In the genomic region with DNA sequence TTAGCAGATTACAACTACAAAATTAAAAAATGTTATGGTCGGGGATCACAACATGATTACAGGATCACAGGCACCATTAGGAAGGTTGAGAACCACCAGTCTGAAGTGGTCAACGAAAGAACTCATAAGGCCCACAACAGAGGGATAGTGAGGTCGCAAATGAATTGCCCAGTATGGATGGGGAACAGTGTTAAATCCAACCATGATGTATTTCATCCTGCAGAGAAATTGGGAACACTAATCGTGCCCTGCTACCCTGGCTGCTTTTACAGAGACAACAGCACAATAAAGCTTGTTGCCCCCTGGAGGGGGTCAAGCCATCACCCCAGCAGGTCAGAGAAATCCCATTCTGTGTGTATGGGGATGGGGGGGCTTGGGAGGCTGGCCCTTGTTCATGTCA, we compare ENCODE assay signal across 9 mouse cellular contexts. TPM values are rescaled to one million over a fixed set of nuclear protein-coding genes. Genes with fewer than 3 reads are reported as not detected.
DNase-seq lines count a peak whose midpoint lies in the region; ATAC-seq lines count a peak whose summit lies in the region.
"Had no signal": no experiment of that assay in that cellular context is flagged by ENCODE, and none has a peak within 500 bp of the region (broad histone marks: within the 10 kb centered on the region; RNA-seq: fewer than 3 reads in every experiment).

No protein-coding gene starts in this region.

- no peaks in the 10 kb centered on the region for H3K9me3 ChIP-seq in kidney, embryonic 16.5 days (ENCODE audit: low read length)
- H3K9me3 ChIP-seq in embryonic facial prominence, embryonic 11.5 days (replicated peaks; ENCODE audit: control insufficient read depth, low read length), result no peaks in the 10 kb centered on the region
- H3K9me3 ChIP-seq in intestine, embryonic 14.5 days (ENCODE audit: control insufficient read depth, low read length), result no peaks in the 10 kb centered on the region
- no peaks in the 10 kb centered on the region for H3K9me3 ChIP-seq in midbrain, embryonic 16.5 days (replicated peaks; ENCODE audit: control insufficient read depth, low read length, poor library complexity, severe bottlenecking)

- H3K36me3 ChIP-seq in kidney, embryonic 16.5 days (ENCODE audit: insufficient read depth, low read length), result peaks cover 49% of the 10 kb centered on the region
- H3K36me3 ChIP-seq in embryonic facial prominence, embryonic 11.5 days (replicated peaks; ENCODE audit: control insufficient read depth, insufficient read depth, low read depth, low read length), result peaks cover 10% of the 10 kb centered on the region
- peaks cover 69% of the 10 kb centered on the region for H3K36me3 ChIP-seq in intestine, embryonic 14.5 days (ENCODE audit: control insufficient read depth, insufficient read depth, low read length)
- peaks cover 28% of the 10 kb centered on the region for H3K36me3 ChIP-seq in midbrain, embryonic 16.5 days (ENCODE audit: control insufficient read depth, insufficient read depth, low read length)

- no peak for DNase-seq in kidney, postnatal 10 days
- no peak for DNase-seq in embryonic facial prominence, embryonic 11.5 days (ENCODE audit: low spot score)
- no peak for DNase-seq in intestine, embryonic 14.5 days (ENCODE audit: low spot score)
- no peak for DNase-seq in thymus, adult 18-20 months
- no peak for DNase-seq in frontal cortex, postnatal 10 days (ENCODE audit: low spot score in 2 of 2)
- no peak for DNase-seq in c-Kit-positive CD71-positive TER-119-positive erythroid progenitor cells, embryonic 14.5 days (ENCODE audit: low spot score)
- DNase-seq: right cerebral cortex, adult 18-20 months had no signal

- ATAC-seq in kidney, embryonic 16.5 days (ENCODE audit: low FRiP score, low TSS enrichment), result no peak
- no peak for ATAC-seq in embryonic facial prominence, embryonic 11.5 days (replicated peaks; ENCODE audit: insufficient number of reproducible peaks, low FRiP score, low TSS enrichment, low read depth)
- ATAC-seq in intestine, embryonic 14.5 days (replicated peaks; ENCODE audit: low FRiP score, low TSS enrichment, low read depth), result no peak
- ATAC-seq in midbrain, embryonic 16.5 days, result no peak

- no peak overlapping the region for H3K27ac ChIP-seq in kidney, embryonic 16.5 days (ENCODE audit: low read length)
- 0 out of 2 replicates have a peak overlapping the region, but pooled peaks have one; percentile 76 for H3K27ac ChIP-seq in embryonic facial prominence, embryonic 11.5 days (replicated peaks; ENCODE audit: low read depth, low read length)
- H3K27ac ChIP-seq in intestine, embryonic 14.5 days (ENCODE audit: low read depth), result no peak overlapping the region
- no peak overlapping the region for H3K27ac ChIP-seq in midbrain, embryonic 16.5 days (ENCODE audit: low read length)

- 68% methylated on average over 4 of the region's 4 CpGs for WGBS in kidney, embryonic 16.5 days
- WGBS in embryonic facial prominence, embryonic 11.5 days, result 66% methylated on average over 4 of the region's 4 CpGs
- WGBS in intestine, embryonic 14.5 days, result 59% methylated on average over 4 of the region's 4 CpGs
- WGBS in midbrain, embryonic 16.5 days, result 49% methylated on average over 4 of the region's 4 CpGs

- H3K4me2 ChIP-seq in kidney, embryonic 16.5 days (replicated peaks; ENCODE audit: low read depth, low read length), result peak overlapping the region; percentile 70
- H3K4me2 ChIP-seq in embryonic facial prominence, embryonic 11.5 days (ENCODE audit: low read depth, low read length), result peak overlapping the region; percentile 90
- H3K4me2 ChIP-seq in intestine, embryonic 14.5 days (ENCODE audit: low read length), result peak overlapping the region; percentile 87
- peak overlapping the region; percentile 93 for H3K4me2 ChIP-seq in midbrain, embryonic 16.5 days (ENCODE audit: low read length)

- no peaks in the 10 kb centered on the region for H3K27me3 ChIP-seq in kidney, embryonic 16.5 days (ENCODE audit: insufficient read depth, low read length)
- H3K27me3 ChIP-seq in embryonic facial prominence, embryonic 11.5 days (ENCODE audit: control insufficient read depth, insufficient read depth, low read length), result no peaks in the 10 kb centered on the region
- no peaks in the 10 kb centered on the region for H3K27me3 ChIP-seq in intestine, embryonic 14.5 days (replicated peaks; ENCODE audit: control insufficient read depth, insufficient read depth, low read length)
- H3K27me3 ChIP-seq in midbrain, embryonic 16.5 days (ENCODE audit: control insufficient read depth, insufficient read depth, low read depth, low read length), result no peaks in the 10 kb centered on the region

- peaks cover 33% of the 10 kb centered on the region for H3K4me1 ChIP-seq in kidney, embryonic 16.5 days (ENCODE audit: insufficient read depth, low read length)
- H3K4me1 ChIP-seq in embryonic facial prominence, embryonic 11.5 days (ENCODE audit: control insufficient read depth, insufficient read depth, low read length), result 0 out of 2 replicates have a peak, but pooled peaks cover 2% of the 10 kb centered on the region
- peaks cover 27% of the 10 kb centered on the region for H3K4me1 ChIP-seq in intestine, embryonic 14.5 days (replicated peaks; ENCODE audit: control insufficient read depth, insufficient read depth, low read length)
- H3K4me1 ChIP-seq in midbrain, embryonic 16.5 days (ENCODE audit: control insufficient read depth, insufficient read depth, low read length), result peaks cover 35% of the 10 kb centered on the region

- peak overlapping the region; percentile 81 for H3K4me3 ChIP-seq in kidney, embryonic 16.5 days (ENCODE audit: low read length)
- H3K4me3 ChIP-seq in embryonic facial prominence, embryonic 11.5 days (ENCODE audit: low read depth, low read length), result peak overlapping the region; percentile 96; the same call in 1 of the 2 replicates
- peak overlapping the region; percentile 80 for H3K4me3 ChIP-seq in intestine, embryonic 14.5 days (ENCODE audit: low read depth, low read length)
- H3K4me3 ChIP-seq in midbrain, embryonic 16.5 days (ENCODE audit: low read depth, low read length), result peak overlapping the region; percentile 69; the same call in 1 of the 2 replicates

- H3K9ac ChIP-seq in kidney, embryonic 16.5 days (replicated peaks; ENCODE audit: low read length), result peak overlapping the region; percentile 87
- H3K9ac ChIP-seq in embryonic facial prominence, embryonic 11.5 days (replicated peaks; ENCODE audit: low read length), result peak overlapping the region; percentile 34
- H3K9ac ChIP-seq in intestine, embryonic 14.5 days (ENCODE audit: low read length), result peak overlapping the region; percentile 65
- 0 out of 2 replicates have a peak overlapping the region, but pooled peaks have one; percentile 4 for H3K9ac ChIP-seq in midbrain, embryonic 16.5 days (ENCODE audit: low read depth, low read length)

RNA-seq across cellular contexts. Expression of a gene that starts 1.7 kb away (rescaled TPM):
- 508 and 585 TPM in 2 replicates for polyA plus RNA-seq in kidney, embryonic 16.5 days (2015; fragmentation: Nextera tagmentation; extraction: Ambion mirVana)
- polyA plus RNA-seq in embryonic facial prominence, embryonic 11.5 days (2014; fragmentation: Nextera tagmentation; extraction: Ambion mirVana), result 1,220 and 1,409 TPM in 2 replicates
- polyA plus RNA-seq in intestine, embryonic 14.5 days (2014; fragmentation: Nextera tagmentation; extraction: Ambion mirVana), result 725 and 734 TPM in 2 replicates
- polyA plus RNA-seq in midbrain, embryonic 16.5 days (2015; fragmentation: Nextera tagmentation; extraction: Ambion mirVana), result 359 and 384 TPM in 2 replicates

RNA-seq across cellular contexts. Expression of a gene that starts 1.8 kb away (rescaled TPM):
- polyA plus RNA-seq in kidney, embryonic 16.5 days (2015; fragmentation: Nextera tagmentation; extraction: Ambion mirVana), result 117 and 119 TPM in 2 replicates
- polyA plus RNA-seq in embryonic facial prominence, embryonic 11.5 days (2014; fragmentation: Nextera tagmentation; extraction: Ambion mirVana), result 83.6 and 102 TPM in 2 replicates
- polyA plus RNA-seq in intestine, embryonic 14.5 days (2014; fragmentation: Nextera tagmentation; extraction: Ambion mirVana), result 110 and 117 TPM in 2 replicates
- 105 and 106 TPM in 2 replicates for polyA plus RNA-seq in midbrain, embryonic 16.5 days (2015; fragmentation: Nextera tagmentation; extraction: Ambion mirVana)

RNA-seq across cellular contexts. Expression of a gene that starts 7.9 kb away (rescaled TPM):
- polyA plus RNA-seq in kidney, embryonic 16.5 days (2015; fragmentation: Nextera tagmentation; extraction: Ambion mirVana), result 2.1 TPM in 1 of 2 replicates, not detected in the other
- polyA plus RNA-seq in embryonic facial prominence, embryonic 11.5 days (2014; fragmentation: Nextera tagmentation; extraction: Ambion mirVana), result 0.94 and 2.7 TPM in 2 replicates
- 4.4 TPM in 1 of 2 replicates, not detected in the other for polyA plus RNA-seq in intestine, embryonic 14.5 days (2014; fragmentation: Nextera tagmentation; extraction: Ambion mirVana)
- not detected in 2 replicates for polyA plus RNA-seq in midbrain, embryonic 16.5 days (2015; fragmentation: Nextera tagmentation; extraction: Ambion mirVana)

RNA-seq across cellular contexts. Expression of a gene that starts 15.3 kb away (rescaled TPM):
- 8.9 and 11.6 TPM in 2 replicates for polyA plus RNA-seq in kidney, embryonic 16.5 days (2015; fragmentation: Nextera tagmentation; extraction: Ambion mirVana)
- polyA plus RNA-seq in embryonic facial prominence, embryonic 11.5 days (2014; fragmentation: Nextera tagmentation; extraction: Ambion mirVana), result 9.3 and 11.6 TPM in 2 replicates
- 11.5 and 15.1 TPM in 2 replicates for polyA plus RNA-seq in intestine, embryonic 14.5 days (2014; fragmentation: Nextera tagmentation; extraction: Ambion mirVana)
- 13.8 and 17.9 TPM in 2 replicates for polyA plus RNA-seq in midbrain, embryonic 16.5 days (2015; fragmentation: Nextera tagmentation; extraction: Ambion mirVana)

RNA-seq across cellular contexts. Expression of a gene that starts 32.6 kb away (rescaled TPM):
- not detected in 2 replicates for polyA plus RNA-seq in kidney, embryonic 16.5 days (2015; fragmentation: Nextera tagmentation; extraction: Ambion mirVana)
- not detected in 2 replicates for polyA plus RNA-seq in embryonic facial prominence, embryonic 11.5 days (2014; fragmentation: Nextera tagmentation; extraction: Ambion mirVana)
- polyA plus RNA-seq in intestine, embryonic 14.5 days (2014; fragmentation: Nextera tagmentation; extraction: Ambion mirVana), result not detected in 2 replicates
- polyA plus RNA-seq in midbrain, embryonic 16.5 days (2015; fragmentation: Nextera tagmentation; extraction: Ambion mirVana), result 0.14 TPM in 1 of 2 replicates, not detected in the other

Comparison
In these comparisons a context has a peak if more than half of its experiments do, and no peak if none do; other contexts are left out.
1. H3K9ac ChIP-seq: peak in every context shown above with its lines; median percentile 87 in kidney, embryonic 16.5 days; 65 in intestine, embryonic 14.5 days; 34 in embryonic facial prominence, embryonic 11.5 days; 4 in midbrain, embryonic 16.5 days.